Mouse (Mus musculus): ENCODE data around the gene Ints11.

- TF ChIP-seq GATA1 (IDR thresholded peaks at IDR 0.05; ENCODE audit: borderline replicate concordance, low read length): no peak
- no peak for TF ChIP-seq FLI1 (IDR thresholded peaks at IDR 0.05; ENCODE audit: low read length)
Observed at GRCm38 (mm10) chr4:155896461-155896860, 27.1 kb downstream of the Ints11 start.
